Mouse (Mus musculus): ENCODE data around the gene 3425401B19Rik.

3425401B19Rik gene

DNA sequence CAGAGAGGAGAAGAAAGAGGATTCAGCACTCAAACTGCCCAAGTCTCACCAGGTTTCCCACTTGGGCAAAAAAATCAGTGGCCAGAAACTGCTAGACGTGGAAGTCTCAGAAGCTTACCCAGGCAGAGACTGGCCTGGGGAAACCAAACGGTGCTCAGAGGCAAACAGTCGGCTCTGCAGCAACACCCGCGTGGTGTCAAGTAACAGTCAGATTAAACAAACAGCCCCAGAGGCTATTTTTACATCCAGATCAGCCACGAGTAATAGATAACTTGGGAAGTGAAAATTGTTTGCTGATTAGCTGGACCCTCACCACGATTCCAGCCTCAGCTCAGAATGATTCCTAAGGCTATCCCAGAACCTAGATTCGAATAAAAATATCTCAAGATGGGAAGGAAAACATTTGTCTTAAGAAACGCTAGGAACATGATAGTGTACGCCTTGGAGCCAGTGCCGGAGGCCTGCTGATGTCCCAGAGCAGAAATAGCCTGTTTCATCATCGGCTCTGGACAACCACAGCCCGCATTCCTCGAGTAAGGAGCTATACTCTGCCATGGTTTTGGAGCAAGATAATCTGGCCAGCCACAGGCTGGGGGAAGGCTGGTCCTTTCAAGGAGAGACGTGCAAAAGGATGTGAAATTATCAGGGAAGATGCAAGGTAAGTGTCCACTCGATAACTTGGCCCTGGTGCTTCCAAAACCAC is at the start of gene 3425401B19Rik:
3425401B19Rik (minus strand) TSS at position 170 of the 703 bp plus-strand sequence.
- DNase-seq, result no peak

DNA sequence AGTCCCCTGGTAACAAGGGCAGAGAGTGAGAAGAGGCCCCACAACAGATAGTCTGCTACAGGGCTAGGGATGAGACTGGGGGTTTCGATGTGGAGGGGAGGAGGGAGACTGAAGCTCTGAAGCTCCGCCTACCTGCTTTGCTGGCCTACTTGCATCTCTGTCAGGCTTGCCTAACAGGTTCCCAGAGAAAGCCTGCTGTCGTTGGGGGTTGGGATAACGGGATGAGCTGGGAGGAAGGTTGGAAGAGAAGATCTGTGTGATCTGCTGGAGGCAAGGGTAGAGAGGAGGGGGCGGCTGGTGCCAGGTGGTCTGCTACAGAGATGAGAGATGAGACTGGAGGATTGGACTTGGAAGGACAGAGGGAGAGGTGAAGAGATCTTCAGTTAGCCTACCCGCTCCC is 47.9 kb upstream of the 3425401B19Rik start:
- peak in 1 of 2 experiments; percentile 5 for DNase-seq

DNA sequence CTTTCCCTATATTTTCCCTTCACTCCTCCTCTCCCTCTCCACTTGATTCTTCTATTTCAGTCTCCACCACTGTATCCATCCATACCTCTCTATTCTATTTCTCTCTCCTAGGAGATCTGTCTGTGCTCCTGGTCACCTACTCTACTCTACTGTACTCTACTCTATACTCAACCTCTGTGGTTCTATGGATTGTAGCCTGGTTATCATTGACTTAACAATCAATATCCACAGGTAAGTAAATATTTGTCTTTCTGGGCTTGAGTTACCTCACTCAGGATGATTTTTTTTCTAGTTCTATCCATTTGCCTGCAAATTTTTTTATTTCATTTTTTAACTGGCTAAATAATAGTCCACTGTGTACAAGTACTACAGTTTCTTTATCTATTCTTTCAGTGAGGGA is 41.8 kb upstream of the 3425401B19Rik start:
- no peak for DNase-seq

DNA sequence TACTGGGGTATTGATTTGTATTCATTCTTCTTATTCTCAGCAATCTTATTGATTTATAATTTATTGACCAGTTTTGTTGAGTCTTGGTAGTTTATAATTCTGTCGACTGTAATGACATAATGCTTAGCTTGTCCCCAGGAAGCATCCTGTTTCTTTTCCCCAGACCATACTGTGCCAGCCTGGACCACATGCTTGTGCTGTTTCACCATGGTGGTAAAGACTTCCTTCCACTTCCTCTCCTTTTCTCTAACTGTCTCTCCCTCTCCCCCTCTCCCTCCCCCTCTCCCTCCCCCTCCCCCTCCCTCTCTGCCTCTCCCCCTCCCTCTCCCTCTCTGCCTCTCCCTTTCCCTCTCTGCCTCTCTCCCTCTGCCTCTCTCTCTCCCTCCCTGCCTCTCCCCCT is 36.4 kb upstream of the 3425401B19Rik start:
- DNase-seq, result no peak

DNA sequence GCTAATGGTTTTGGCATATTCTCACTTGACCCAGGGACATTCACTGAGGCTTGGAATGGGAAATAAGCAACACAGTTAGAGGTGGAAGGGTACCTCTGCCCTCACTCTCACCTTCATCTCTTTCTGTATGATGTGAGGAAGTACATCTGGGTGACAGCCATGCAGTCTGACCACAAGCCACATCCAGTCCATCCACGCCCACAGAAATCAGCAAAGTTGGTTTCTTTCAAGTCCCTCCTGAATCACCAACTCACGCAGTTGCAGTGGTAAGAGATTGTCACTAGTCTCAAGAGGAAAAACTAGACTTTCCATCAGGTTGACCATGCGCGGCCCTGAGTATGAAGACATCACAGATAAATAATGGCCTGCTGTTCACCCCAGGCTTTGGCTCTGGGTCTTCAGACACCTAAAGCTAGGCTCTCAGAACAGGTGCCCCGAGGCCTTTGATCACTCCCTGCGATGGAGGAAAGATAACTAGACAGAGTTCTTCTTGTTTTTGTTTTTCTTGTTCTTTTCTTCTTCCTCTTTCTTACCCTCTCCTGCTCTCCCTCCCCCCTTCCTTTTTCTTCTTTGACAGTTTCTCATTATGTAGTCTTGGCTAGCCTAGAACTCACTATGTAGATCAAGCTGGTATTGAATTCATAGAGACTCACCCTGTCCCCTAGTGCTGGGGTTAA is 31.8 kb upstream of the 3425401B19Rik start:
- no peak for DNase-seq

DNA sequence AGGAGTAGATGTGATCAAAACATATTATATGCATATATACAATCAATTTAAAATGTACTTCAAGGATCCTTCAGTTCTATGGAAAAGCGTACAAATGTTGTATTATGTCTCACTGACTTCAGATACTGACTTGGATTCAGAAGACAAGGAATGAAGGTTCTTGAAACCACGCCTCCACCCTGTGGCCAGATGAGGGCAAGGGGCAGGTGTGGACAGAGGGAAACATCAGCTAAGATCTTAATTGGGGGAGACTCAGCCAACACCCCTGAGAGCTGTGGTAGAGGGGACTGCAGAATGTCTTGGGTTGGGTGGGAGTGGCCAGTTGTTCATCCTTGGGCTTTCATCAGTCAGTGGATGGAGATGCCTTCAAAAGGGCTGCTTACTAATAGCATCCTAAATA is 30.4 kb upstream of the 3425401B19Rik start:
- DNase-seq, result no peak

DNA sequence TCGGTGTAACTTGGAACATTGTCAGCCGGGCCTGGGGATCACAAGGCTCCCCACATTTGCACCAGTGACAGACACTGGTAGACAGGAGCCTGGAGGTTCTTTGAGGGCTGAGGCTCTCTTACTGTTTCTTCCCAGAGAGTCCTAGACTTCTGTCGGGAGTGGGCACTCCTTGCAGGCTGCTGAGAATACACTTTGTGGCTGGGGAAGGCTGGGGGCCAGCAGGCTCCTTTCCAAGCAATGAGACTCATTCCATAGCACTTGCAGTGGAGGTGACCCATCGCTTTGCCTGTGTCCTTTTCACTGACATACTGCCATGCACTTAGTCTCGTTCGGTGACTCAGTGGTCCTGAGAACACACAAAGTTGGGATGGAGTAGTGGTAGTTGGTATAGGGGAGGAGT is 30.0 kb upstream of the 3425401B19Rik start:
- DNase-seq, result no peak

DNA sequence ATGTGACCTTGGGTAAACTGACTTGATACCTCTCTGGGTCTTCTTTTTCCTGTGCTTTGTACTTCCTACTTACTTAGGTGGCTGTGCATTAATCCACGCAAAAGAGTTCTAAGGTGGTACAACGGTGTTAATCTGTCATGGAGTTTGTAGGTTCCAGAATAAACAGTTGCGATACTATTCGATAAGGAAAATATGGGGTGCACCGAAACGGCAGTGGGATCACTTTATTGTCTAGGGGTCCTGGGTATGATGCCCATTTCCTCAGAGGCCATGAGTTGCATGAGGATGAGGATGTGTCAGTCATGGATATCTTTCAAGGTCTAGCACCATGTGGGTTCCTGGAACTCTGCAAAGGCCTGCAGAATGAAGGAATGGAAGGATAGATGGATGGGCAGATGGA is 24.8 kb upstream of the 3425401B19Rik start:
- DNase-seq, result no peak

DNA sequence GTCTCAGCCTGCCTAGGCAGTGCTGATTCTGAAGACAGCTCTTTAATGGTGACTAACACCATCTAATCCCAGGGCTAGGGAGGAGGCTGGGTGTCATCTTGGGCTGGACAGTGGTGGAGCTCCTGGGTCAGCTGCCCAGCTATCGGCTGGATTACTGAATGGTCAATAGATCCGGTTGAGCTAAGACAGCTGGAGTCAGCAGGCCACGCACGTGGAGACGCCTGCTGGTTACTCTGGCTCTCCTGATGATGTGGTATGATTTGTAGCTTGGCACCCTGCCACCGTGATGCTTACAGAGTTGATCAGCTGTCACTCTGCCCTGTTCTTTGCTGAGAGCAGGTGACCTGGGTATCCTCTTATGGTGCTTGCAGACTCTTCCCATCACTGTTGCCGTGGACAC is 23.7 kb upstream of the 3425401B19Rik start:
- DNase-seq, result peak in 1 of 2 experiments; percentile 32

DNA sequence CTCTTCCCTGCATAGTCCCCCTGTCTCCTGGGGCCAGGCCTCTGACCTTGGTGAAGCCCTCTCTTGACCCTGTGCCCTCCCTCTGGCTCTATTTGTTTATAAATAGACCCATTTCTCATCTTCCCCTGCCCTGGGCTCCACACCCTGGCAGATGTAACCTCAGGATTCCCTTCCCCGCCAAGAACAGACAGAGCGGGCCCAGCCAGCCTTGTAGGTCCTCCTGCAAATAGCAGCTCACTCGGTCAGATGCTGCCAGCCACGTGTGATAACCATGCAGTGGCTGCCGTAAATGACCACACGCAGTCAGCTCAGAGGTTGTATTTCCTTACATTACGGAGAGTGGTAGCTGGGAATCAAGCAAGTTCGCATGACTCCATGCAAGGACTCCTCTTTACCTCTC is 22.8 kb upstream of the 3425401B19Rik start:
- no peak for DNase-seq

DNA sequence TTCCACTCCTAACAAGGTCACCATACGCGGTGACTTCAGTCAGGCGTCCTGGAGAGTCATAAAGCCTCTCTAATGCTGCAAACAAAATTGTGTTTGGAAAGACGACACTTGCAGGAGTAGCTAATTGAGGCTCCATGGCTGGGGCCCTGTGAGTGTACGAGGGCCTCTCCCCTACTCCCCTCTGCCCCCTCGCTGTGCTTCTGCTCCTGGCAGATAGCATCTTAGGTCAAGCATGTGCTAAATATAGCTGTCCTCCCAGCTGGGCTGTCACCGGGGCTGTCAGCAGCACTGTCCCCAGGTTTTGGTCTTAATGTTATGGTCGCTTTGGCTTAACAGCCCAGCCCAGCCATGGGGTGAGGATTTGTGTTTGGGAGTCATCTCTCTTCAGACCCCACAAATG is 15.9 kb upstream of the 3425401B19Rik start:
- no peak for DNase-seq

DNA sequence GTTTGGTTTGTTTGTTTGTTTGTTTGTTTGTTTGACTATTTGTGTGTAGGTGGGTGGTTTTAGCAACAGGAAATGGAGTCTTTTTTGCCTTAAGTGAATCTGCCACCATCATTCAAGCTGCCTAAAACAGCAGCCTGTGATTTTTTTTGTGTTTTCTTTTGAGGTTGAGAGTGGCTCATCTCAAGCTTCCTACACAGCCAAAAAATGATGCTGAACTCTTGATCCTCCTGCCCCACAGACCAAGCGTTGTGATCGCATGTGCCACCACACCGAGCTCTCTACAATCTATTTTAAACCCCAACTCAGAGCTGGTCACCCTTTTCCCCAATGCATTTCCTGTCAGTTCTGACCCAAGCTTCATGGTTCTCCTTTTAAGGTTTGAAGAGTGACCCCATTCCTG is 13.5 kb upstream of the 3425401B19Rik start:
- no peak for DNase-seq

DNA sequence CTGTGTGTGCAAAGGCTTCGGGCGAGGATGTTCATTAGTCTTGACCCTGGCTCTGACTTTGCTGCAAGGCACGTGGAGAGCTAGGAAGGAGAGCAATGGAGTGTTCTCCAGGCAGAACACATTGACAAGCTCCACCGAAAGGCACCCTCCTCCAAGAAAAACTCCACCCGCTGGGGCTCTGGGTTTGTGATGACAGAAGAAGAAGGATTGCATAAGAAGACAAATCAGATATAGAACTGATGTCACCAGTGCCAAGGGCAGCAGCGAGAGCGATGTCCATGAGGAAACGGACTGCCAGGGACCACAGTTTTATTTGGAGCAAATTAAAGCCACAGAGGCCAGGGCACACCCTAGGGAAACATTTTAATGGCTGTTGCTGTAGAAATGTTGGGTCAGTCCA is 12.7 kb upstream of the 3425401B19Rik start:
- DNase-seq, result no peak

DNA sequence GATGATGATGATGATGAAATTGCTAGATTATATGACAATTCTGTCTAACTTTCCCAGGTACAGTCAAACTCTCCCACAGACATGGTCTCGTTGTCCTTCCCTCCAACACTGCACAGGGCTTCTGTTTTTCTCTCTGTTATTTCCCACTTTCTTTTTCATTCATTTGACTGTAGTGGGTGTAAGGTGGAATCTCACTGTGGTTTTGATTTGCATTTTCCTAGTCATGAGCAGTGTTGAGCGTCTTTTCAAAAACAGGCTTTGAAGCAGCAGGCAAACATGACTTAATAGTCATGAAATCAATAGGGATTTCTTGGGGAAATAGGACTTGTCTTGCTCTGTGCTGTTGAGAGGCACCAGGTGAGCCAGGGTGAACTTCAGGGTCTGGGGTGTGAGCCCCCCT is 11.3 kb upstream of the 3425401B19Rik start:
- DNase-seq, result no peak

DNA sequence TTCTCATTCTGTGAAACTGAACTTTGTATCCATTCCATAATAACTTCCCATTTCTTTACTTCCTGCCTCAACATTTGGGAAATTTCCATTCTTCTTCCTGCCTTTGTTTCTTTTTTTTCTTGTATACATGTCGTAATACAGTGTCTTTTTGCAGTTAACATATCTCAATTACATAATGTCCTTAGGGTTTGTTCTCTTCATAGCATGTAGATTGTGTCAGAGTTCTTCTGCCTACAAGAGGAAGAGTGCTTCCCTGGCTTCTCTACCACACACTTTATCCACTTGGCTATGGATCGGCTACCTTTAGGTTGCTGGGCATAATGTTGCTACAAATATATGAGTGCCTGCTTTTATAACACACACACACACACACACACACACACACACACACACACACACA is 10.8 kb upstream of the 3425401B19Rik start:
- DNase-seq, result no peak

DNA sequence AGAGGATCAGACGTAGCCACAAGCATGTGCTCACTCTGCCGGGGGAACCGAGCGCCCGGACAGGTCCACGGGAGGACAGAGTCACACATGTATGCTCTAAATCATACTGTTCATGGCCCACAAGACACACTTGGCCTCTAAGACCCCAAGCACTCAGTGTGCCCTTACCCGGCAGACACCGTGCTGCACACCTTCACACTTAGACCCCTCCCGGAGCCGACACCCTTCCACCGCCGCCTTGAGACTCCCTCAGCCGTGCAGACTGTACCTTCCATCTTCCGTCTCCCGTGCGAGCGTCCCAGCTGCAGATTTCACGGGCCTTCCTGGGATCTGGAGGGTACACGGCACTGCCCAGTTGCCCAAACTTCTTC is 373 bp downstream of the 3425401B19Rik start:
- no peak for DNase-seq

DNA sequence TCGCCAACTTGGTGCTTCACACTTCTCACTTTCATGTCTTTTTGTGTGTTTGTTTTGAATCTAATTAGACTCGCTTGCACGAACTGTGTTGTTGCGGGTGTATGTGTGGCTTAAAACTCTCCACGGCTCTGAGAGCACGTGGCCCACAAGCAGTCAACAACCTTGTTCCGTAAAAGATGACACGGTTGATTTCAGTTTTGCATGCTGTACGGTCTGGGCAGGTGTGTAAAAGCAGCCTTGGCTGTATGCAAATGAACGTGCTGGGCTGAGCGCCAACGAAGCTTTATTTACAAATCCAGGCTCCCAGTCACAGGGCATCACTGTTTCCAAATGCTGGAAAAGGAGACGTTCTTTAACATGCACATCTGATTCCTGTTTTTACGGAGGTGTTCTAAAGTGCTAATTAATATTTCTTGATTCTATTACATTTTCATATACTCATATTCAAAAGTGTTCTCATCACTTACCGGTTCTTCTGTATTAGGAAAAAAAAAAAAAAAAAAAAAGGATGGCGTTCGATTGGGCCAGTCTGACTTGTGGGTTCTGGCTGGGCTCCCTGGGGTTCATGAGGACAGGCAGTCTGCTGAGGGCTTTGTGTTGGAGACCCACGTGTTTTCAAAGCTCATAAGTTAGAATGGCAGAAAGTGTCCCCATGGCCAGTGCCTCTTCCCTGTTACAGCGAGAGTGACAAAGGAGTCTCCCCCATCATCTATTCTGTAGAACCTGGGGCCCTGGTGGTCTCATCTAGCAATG is 935 bp downstream of the 3425401B19Rik start:
- DNase-seq, result peak; percentile 29 to 30

DNA sequence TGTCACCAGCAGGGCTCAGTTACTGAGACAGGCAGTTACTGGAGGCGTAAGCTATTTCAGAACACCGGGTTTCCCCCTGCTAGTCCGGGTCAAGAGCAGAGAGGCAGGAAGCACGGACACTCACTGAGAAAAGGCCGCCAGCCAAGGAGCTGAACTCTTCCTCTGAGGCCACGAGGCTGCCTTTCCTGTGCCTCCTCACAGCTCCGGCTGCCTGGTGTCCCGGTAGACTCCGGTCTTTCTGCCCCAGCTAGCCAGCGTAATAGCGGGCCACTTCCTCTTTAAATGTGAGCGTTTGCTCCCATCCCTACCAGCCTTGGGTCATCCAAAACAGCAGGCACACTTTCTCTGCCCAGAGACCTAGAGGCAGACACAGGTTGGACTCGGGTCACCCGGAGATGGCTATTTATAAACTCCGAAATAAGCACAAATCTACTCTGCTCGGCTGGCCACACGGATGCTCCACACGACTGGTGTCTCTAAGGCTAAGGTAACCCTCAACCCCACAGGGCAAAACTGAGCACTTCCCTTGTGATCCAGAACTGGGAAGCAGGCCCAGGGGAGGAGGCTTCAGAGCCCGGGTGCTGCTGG is 1.7 kb downstream of the 3425401B19Rik start:
- peak; percentile 34 to 46 for DNase-seq

DNA sequence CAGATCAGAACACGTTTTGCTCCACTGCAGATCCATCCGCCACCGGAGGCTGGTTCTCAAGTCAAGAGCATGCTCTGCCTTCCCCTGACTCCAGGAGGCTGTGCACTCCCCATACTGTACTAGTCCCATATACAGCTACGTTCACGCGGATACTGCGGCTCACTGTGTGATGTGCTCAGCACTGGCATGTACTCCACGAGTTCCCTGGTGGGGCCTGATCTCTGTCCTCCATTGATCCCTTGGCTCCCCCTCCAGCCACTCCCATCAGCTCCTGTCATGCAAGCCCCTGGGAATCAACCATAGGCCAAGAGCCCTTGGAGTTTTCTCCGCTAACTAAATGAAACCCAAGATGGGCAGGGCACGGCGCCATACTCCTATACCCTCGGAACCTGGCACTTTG is 2.6 kb downstream of the 3425401B19Rik start:
- no peak for DNase-seq

DNA sequence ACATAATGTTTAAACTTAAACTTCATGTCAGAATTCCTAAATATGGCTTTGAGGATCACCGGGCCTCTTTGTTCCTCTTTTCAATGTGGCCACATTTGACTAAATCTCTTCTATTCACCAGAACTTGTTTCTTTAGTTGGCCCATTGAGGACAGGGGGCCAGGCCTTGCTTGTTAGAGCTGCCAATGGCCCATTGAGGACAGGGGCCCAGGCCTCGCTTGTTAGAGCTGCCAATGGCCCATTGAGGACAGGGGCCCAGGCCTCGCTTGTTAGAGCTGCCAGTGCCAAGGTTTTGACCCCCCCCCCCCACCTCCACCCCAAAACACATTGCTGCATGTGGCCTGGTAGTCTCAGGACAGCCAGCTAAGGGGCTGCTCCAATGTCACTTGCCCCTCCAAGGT is 3.5 kb downstream of the 3425401B19Rik start:
- DNase-seq, result no peak

DNA sequence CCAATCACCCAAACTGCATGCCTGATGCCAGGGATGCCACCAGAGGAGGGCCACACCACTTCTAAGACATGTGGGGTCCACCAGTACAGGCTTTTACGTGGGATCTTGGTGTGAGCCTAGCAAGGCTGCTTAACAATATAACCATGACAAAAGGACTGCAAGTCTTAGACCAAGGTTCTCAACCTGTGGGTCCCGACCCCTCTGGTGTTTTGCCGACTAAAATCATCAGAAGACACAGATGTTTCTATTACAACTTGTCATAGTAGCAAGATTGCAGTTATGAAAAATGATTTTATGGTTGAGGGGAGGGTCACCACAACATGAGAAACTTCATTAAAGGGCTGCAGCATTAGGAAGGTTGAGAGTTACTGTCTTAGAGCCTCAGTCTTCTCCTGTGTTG is 6.5 kb downstream of the 3425401B19Rik start:
- no peak for DNase-seq

DNA sequence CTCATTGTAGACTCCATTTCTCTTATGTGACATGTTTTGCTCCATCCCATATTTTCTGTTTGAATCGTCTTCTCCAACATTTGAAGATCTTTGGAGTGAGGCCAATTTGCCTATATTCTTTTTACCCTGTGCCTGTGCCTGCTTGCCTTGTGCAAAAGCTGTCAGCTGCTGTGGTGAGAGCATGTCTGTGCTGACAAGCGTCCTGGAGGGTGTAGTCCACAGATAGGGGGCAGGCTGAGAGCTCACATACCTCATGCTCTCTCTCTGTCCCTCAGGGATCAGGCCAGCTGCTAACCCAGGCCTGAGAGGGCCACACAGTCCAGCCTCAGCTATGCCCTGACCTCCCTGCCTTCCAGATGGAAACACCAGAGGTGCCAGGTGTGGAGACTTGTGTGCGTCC is 11.9 kb downstream of the 3425401B19Rik start:
- DNase-seq, result no peak

DNA sequence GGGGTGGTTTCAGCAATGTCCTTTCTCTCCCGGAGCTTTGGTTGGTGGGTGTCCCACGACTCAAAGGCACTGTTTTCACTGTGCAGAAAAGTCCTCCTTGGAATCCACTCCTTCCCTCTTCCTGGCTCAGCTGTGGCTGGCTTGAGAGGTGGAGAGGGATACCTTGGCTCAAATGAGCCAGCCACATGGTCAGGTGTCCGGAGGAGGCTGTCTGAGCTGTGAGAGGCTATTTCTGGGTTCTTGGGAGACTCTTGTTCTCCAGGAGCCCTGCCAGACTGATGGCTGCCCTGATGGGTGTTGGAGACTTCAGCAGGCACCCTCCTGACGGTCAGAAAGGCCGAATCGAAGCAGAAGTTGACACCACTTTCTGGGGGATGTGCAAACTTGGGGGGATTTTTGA is 22.0 kb downstream of the 3425401B19Rik start:
- DNase-seq, result no peak

DNA sequence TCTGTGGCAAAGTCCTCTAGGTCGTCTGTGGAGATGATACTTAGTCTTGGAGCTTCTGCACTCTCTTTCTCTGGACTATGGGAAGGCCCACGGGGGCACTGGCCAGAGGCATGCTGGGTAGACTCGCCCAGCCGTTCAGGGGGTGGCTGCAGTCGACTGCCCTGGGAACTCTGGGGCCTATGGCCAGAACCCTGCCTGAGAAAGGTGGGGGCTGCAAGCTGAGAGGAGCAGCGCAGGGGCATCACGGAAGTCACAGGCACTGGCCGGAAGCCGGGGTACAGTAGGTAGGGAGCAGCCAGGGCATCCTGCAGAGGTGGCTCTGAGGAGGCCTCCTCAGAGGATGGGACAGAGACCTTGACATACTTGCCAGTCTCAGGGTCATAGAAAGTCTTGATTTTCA is 25.3 kb downstream of the 3425401B19Rik start:
- no peak for DNase-seq

All from cerebellum, postnatal 14 days (tissue).